Mouse (Mus musculus) liver, postnatal 0 days (tissue): ENCODE data around the gene Zfr2. TPM values are rescaled to one million over a fixed set of nuclear protein-coding genes. Genes with fewer than 3 reads are reported as not detected.

Source experiments
- ATAC-seq: fragments of 200-750 bp; cut with Nextera tagmentation; 2 replicates; pipeline ENCODE4 v1.8.0; 2017; ENCODE audit warnings: mild to moderate bottlenecking, moderate library complexity
- DNase-seq: peaks from one replicate; pipeline ENCODE4 v3.0.0-alpha.2; 2016
- H3K27ac ChIP-seq: fragments of 300-500 bp; sonication (generic); 2 replicates; pipeline ENCODE4 v1.5.1; 2014; ENCODE audit warnings: antibody characterized with exemption, moderate library complexity, mild to moderate bottlenecking, low read depth
- H3K27me3 ChIP-seq: fragments of 300-500 bp; sonication (generic); 2 replicates; pipeline ENCODE4 v1.6.1; 2014; ENCODE audit warnings: low read length, control low read depth, mixed read lengths; ENCODE audit not compliant: insufficient read depth
- H3K36me3 ChIP-seq: fragments of 300-500 bp; sonication (generic); replicated peaks from 2 replicates; pipeline ENCODE4 v1.6.1; 2014; ENCODE audit warnings: mild to moderate bottlenecking, control low read depth, low read length, moderate library complexity, mixed read lengths; ENCODE audit not compliant: insufficient read depth
- H3K4me1 ChIP-seq: fragments of 300-500 bp; sonication (generic); 2 replicates; pipeline ENCODE4 v1.6.1; 2014; ENCODE audit warnings: antibody characterized with exemption, mild to moderate bottlenecking, control low read depth; ENCODE audit not compliant: insufficient read depth
- H3K4me2 ChIP-seq: fragments of 300-500 bp; sonication (generic); 2 replicates; pipeline ENCODE4 v1.6.1; 2014; ENCODE audit warnings: low read depth, mild to moderate bottlenecking, low read length, moderate library complexity, mixed read lengths
- H3K4me3 ChIP-seq: fragments of 300-500 bp; sonication (generic); 2 replicates; pipeline ENCODE4 v1.5.1; 2014; ENCODE audit warnings: low read depth, low read length
- H3K9ac ChIP-seq: fragments of 300-500 bp; sonication (generic); replicated peaks from 2 replicates; pipeline ENCODE4 v1.6.1; 2014; ENCODE audit warnings: mild to moderate bottlenecking, moderate library complexity
- H3K9me3 ChIP-seq: fragments of 300-500 bp; sonication (generic); 2 replicates; pipeline ENCODE4 v1.6.1; 2016; ENCODE audit warnings: mild to moderate bottlenecking, control low read depth, low read length, mixed read lengths
- CTCF ChIP-seq: sonication (generic); IDR thresholded peaks from 2 replicates; pipeline ENCODE4 v1.5.1; 2016; ENCODE audit warnings: antibody characterized with exemption, low read depth
- EP300 ChIP-seq: IDR thresholded peaks from 2 replicates; pipeline ENCODE4 v1.6.1; 2016; ENCODE audit warnings: antibody characterized with exemption, low read depth, mild to moderate bottlenecking
- WGBS: fragments of 180-500 bp; shearing (Covaris S2); extraction: QIAGEN DNeasy Blood & Tissue Kit; methylation state at CpG from one replicate; pipeline ENCODE4 v1.1.7; 2014; ENCODE audit not compliant: insufficient replicate concordance; 5-methylcytosine and 5-hydroxymethylcytosine counted together
- polyA plus RNA-seq: library from polyadenylated mRNA; unstranded; fragments of >200 nt; fragmentation: Nextera tagmentation; extraction: Ambion mirVana; gene quantifications from 2 replicates; pipeline ENCODE4 v1.2.1, GENCODE M21; 2015

Gene Zfr2
- polyA plus RNA-seq, 1 experiment from 2014 or later: 0.61 TPM

DNA sequence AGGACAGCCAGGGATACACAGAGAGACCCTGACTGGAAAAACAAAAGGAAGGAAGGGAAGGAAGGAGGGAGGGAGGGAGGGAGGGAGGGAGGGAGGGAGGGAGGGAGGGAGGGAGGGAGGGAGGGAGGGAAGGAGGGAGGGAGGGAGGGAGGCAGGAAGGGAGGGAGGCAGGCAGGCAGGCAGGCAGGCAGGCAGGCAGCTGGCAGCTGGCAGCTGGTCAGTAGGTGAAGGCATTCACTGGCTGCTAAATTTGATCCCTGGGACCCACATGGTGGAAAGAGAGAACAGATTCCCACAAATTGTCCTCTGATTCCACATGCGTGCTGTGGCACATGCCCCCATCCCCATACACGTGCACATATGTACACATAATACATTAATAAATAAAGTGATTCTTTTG is 5.7 kb downstream of the Zfr2 start:
- ATAC-seq: no peak
- H3K9me3 ChIP-seq: no peaks in the 10 kb centered on the region
- H3K4me3 ChIP-seq: no peak overlapping the region
- no peak for TF ChIP-seq EP300
- no peak for TF ChIP-seq CTCF
- H3K4me2 ChIP-seq: no peak overlapping the region
- H3K9ac ChIP-seq: no peak overlapping the region
- no peak for DNase-seq
- WGBS: 81% methylated on average over 2 of the region's 2 CpGs
- no peaks in the 10 kb centered on the region for H3K36me3 ChIP-seq
- H3K4me1 ChIP-seq: peaks cover 5% of the 10 kb centered on the region; the same call in 1 of the 2 replicates
- H3K27ac ChIP-seq: no peak overlapping the region
- H3K27me3 ChIP-seq: peaks cover 25% of the 10 kb centered on the region

DNA sequence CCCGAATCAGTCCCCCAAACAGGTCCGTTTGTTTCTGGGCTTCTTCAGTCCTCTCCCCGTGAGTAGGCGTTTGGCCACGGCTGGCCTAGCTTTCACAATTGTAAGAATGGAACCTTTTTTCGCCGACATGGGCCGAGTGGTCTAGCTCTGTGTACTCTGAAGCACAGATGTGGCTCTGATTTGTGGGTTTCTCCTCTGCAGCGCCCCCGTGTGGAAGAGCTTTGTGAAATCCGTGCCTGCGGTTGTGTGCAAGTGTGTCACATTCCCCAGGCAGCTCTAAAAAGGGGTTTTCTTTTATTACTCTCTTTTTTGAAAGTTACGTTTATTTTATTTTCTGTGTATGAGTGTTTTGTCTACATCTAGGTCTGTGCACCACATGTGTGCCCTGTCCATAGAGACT is 7.9 kb downstream of the Zfr2 start:
- no peak for ATAC-seq
- Histone ChIP-seq H3K4me2 (no peak overlapping the region), H3K9me3 (no peaks in the 10 kb centered on the region), H3K4me1 (peaks cover 2% of the 10 kb centered on the region; the same call in 1 of the 2 replicates), H3K36me3 (no peaks in the 10 kb centered on the region), H3K4me3 (no peak overlapping the region), H3K27me3 (peaks cover 30% of the 10 kb centered on the region), H3K27ac (no peak overlapping the region), H3K9ac (no peak overlapping the region)
- TF ChIP-seq EP300 (no peak), CTCF (peak; percentile 69)
- WGBS: 21% methylated on average over 13 of the region's 13 CpGs
- peak; percentile 77 for DNase-seq

DNA sequence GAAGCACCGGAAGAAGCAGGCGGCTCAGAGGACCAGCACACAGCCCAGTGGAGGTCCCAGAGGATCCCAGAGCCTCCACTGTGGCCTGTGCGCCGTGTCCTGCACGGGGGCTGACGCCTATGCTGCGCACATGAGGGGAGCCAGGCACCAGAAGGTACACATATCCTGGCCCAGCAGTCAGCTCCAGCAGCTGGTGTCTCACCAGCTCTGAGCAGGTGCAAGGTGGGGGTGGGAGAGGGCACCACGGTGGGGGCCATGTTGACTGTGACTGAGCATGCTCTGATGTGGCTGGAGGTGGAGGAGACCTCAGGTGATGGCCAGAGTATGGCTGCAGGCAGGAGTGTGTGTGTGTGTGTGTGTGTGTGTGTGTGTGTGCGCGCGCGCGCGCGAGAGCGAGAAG is 9.1 kb downstream of the Zfr2 start:
- DNase-seq (no peak), ATAC-seq (no peak)
- Histone ChIP-seq H3K27me3 (peaks cover 30% of the 10 kb centered on the region), H3K27ac (no peak overlapping the region), H3K4me3 (no peak overlapping the region), H3K36me3 (no peaks in the 10 kb centered on the region), H3K4me2 (no peak overlapping the region), H3K4me1 (peaks cover 2% of the 10 kb centered on the region; the same call in 1 of the 2 replicates), H3K9me3 (no peaks in the 10 kb centered on the region), H3K9ac (no peak overlapping the region)
- TF ChIP-seq EP300 (no peak), CTCF (no peak)
- 88% methylated on average over 16 of the region's 16 CpGs for WGBS

DNA sequence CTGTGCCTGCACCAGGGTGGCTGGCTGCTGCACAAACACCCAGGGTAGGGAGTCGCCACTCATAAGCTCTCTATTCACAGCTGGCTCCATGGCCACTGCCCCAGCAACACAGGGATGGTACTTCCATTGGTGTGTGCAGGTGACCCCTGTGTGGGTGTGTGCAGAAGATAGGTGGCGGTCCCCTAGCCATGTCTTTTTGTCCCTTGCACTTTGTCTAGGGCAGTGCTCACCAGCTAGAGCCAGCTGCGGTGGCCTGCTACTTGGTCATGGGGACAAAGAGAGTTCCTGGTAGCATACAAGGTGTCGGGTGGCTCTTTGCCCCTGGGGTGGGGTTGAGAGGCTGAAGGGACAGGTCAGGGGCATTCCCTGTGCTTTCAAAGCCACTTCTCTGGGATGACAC is 11.2 kb downstream of the Zfr2 start:
- ATAC-seq: no peak
- 72% methylated on average over 4 of the region's 4 CpGs for WGBS

DNA sequence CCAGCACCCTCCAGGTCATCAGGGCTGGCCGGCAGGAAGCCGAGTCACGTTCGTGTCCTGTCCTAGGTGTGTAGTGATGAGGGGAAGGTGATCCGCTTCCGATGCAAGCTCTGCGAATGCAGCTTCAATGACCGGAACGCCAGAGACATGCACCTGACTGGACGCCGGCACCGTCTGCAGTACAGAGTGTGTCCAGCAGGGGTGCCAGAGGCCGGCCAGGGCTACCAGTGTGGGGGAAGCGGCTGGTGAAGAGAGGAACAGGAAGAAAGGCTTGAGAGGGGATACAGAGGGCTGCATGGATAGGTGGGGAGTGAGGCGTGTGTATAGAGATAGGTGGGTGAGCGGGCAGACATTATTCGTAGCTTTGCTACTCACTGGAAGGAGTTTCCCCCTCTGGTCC is 11.6 kb downstream of the Zfr2 start:
- H3K4me3 ChIP-seq: no peak overlapping the region
- H3K9me3 ChIP-seq: no peaks in the 10 kb centered on the region
- H3K27ac ChIP-seq: no peak overlapping the region
- DNase-seq (peak; percentile 89), ATAC-seq (peak; percentile 55)
- no peak for TF ChIP-seq EP300
- peak; percentile 98 for TF ChIP-seq CTCF
- WGBS: 9% methylated on average over 17 of the region's 17 CpGs
- H3K9ac ChIP-seq: no peak overlapping the region
- H3K4me2 ChIP-seq: no peak overlapping the region
- no peaks in the 10 kb centered on the region for H3K36me3 ChIP-seq
- peaks cover 24% of the 10 kb centered on the region for H3K27me3 ChIP-seq
- peaks cover 9% of the 10 kb centered on the region for H3K4me1 ChIP-seq

More for the DNA sequence above, 11.2 kb downstream of the Zfr2 start:
- no peak for DNase-seq
- no peak overlapping the region for H3K27ac ChIP-seq
- TF ChIP-seq CTCF (no peak), EP300 (no peak)
- H3K4me2 ChIP-seq: no peak overlapping the region
- no peak overlapping the region for H3K9ac ChIP-seq
- H3K4me3 ChIP-seq: no peak overlapping the region
- no peaks in the 10 kb centered on the region for H3K36me3 ChIP-seq
- H3K9me3 ChIP-seq: no peaks in the 10 kb centered on the region
- peaks cover 28% of the 10 kb centered on the region for H3K27me3 ChIP-seq
- H3K4me1 ChIP-seq: peaks cover 7% of the 10 kb centered on the region; the same call in 1 of the 2 replicates

DNA sequence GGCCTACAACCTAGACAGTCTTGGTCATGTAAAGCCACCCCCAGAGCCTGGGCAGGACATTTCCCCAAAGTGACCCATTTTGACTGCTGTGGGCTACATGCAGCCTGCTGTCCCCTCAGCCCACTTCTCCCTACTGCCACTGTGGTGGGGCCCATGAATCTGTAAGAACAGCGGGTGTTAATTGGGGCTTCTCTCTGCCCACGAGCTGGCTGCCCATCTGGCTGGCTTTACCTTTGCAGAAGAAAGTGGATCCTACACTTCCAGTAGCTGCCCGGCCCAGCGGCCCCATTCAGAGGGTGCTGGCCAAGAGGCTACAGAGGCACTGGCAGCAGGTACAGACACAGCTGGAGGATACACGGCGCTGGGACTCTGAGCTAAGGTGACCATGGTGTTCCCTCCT is 12.2 kb downstream of the Zfr2 start:
- no peak overlapping the region for H3K9ac ChIP-seq
- no peak overlapping the region for H3K27ac ChIP-seq
- peaks cover 18% of the 10 kb centered on the region for H3K27me3 ChIP-seq
- no peak overlapping the region for H3K4me2 ChIP-seq
- H3K9me3 ChIP-seq: no peaks in the 10 kb centered on the region
- H3K4me3 ChIP-seq: no peak overlapping the region
- ATAC-seq (no peak), DNase-seq (no peak)
- peaks cover 14% of the 10 kb centered on the region for H3K4me1 ChIP-seq
- no peaks in the 10 kb centered on the region for H3K36me3 ChIP-seq
- 85% methylated on average over 6 of the region's 6 CpGs for WGBS
- TF ChIP-seq EP300: no peak

DNA sequence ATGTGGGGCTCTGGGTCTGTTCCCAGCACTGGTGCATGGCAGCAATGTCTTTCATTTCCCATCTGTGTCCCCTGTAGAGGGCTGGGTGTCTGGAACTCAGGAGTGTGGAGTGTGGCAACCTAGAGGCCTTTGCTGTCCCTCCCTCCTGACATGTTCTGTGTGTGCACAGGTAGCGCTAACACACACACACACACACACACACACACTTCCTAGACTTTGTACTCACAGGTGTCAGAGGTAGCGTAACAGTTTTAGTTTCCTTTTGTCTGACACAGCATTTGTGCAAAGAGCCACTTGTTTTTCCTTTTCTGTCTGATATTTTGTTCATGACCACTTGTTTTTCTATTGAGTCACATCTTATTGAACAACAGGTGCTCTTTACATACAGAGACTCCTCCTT is 14.8 kb downstream of the Zfr2 start:
- 77% methylated on average over 2 of the region's 2 CpGs for WGBS
- H3K9me3 ChIP-seq: no peaks in the 10 kb centered on the region
- no peaks in the 10 kb centered on the region for H3K36me3 ChIP-seq
- H3K4me1 ChIP-seq: peaks cover 19% of the 10 kb centered on the region
- peak; percentile 65 for ATAC-seq
- H3K4me3 ChIP-seq: no peak overlapping the region
- H3K27ac ChIP-seq: no peak overlapping the region; the same call in 1 of the 2 replicates
- no peak for DNase-seq
- no peak overlapping the region for H3K9ac ChIP-seq
- H3K4me2 ChIP-seq: no peak overlapping the region
- TF ChIP-seq CTCF (no peak), EP300 (no peak)
- peaks cover 18% of the 10 kb centered on the region for H3K27me3 ChIP-seq
